Mouse (Mus musculus) liver, adult 10 weeks (tissue): Measurements from ENCODE around the gene Ell. TPM values are rescaled to one million over a fixed set of nuclear protein-coding genes. Genes with fewer than 3 reads are reported as not detected.

Experiments used
- polyA plus RNA-seq: library from polyadenylated mRNA; stranded (reverse); fragments of 350-450 nt; fragmentation: Illumina TruSeq; extraction: RNeasy Lipid Tissue Mini Kit (QIAGEN cat#74804); gene quantifications from one replicate; pipeline ENCODE4 v1.2.3, GENCODE M21; 2014; ENCODE audit warnings: low read depth, low replicate concordance

Ell gene
- polyA plus RNA-seq = 2.1 TPM

DNA sequence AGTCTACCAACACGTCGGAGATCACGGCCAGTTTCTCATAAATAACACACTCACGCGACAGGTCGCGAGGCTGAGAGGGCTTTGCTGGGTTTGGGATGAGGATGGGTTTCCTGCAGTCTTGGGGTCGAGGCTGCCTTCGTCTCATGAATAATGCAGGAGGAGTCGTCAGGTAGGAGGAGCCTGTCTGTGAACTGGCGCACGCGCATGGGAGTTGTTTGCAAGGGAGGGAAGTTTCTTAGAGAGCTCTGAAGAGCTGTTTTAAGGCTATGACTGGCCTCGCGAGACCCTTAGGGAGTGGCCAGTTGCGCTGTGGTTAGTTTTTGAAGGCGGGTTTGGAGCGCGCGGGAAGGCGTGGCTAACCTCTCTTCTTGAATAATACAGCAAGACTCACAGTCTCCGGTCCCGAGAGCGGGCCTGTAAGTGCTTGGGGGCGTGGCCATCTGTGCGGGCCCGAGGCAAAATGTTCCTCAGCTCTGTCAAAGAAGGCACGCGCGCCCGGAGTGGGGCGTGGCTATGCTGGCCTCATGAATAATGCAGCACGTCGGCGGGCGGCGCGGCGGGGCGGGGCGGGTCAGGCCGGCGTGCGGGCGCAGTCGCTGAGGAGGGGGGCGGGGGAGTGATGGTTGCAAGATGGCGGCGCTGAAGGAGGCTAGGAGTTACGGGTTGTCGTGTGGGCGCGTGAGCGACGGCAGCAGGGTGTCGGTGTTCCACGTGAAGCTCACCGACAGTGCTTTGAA is at the start of gene Ell:
Gene Ell, plus strand, starts transcription at position 381 of the 737 bp plus-strand sequence.

DNA sequence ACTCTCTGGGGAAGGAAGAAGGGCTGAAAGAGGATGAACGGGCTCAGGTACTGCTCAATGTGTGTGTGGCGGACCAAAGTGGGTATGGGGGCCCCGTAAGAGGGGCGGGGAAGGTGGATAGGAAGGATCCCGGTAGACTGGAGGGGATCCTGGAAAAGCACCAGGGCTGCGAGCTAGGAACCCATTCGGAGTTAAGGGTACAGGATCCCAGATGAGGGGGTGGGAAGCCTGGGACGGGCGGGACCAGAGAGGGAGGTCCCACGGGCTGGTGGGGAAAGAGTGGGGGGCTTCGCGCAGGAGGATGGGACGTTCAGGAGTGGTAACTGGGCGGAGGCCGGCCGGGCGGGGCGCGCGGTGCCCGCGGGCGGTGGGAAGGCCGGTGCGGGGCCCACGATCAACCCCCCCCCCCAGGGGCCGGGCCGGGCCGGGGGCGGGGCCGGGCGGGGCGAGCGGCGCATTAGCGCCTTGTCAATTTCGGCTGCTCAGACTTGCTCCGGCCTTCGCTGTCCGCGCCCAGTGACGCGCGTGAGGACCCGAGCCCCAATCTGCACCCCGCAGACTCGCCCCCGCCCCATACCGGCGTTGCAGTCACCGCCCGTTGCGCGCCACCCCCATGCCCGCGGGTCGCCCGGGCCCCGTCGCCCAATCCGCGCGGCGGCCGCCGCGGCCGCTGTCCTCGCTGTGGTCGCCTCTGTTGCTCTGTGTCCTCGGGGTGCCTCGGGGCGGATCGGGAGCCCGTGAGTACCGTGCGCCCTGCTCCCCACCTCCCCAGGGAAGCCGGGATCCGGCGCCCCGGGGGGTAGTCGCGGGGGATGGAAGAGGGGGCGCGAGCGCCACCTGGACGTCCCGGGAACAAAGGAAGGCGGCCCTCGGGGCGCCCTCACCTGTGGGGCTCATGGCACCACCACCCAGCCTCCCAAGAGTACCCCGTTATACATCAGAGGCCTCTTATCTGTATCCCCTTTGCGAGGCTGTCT is 46.3 kb upstream of the Ell start, which contains the start of gene Crlf1:
Gene Crlf1, plus strand, starts transcription at position 495 of the 977 bp plus-strand sequence.

GRCm38 (mm10) chr8:70506328-70507026 is 32.8 kb upstream of the Ell start, which contains the start of gene Rex1bd:
Gene Rex1bd, minus strand, starts transcription at chr8:70506752.

GRCm38 (mm10) chr8:70510228-70510915 is 28.9 kb upstream of the Ell start, which contains the start of gene Uba52:
Gene Uba52, minus strand, starts transcription at chr8:70510801.

GRCm38 (mm10) chr8:70527512-70528181 is 11.6 kb upstream of the Ell start, which contains the start of the genes Fkbp8 and Kxd1:
Gene Fkbp8, plus strand, starts transcription at chr8:70527724.
Gene Kxd1, minus strand, starts transcription at chr8:70527956.

DNA sequence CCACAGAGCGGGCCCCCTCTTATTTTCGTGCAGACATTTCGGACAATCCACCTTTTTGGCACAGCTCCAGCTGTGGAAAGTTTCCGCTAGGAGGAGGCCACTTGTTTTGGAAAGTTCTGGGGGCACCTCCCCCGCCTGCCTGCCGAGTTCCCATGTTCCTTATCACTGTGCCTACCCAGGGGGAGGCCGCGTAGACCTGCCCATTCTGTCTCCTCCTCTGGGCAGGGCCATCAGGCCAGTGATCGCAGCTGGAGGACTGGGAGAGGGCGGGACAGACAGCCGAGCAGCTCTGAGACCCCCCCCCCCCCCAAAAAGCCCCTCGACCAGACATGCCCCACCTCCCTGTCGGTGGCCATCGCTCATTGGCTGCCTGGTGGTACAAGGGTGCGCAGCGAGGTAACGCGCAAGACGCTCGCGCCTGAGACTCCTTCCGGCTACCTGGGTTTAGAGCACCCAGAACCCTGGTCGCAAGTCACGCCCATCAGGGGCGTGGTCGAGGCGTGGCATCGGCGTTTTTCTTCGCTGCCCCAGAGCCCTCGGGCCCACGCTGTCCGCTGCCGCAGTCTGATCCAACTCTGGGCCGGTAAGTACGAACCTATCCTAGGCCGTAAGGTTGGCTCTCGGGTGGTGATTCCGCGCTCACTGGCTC is 54.8 kb downstream of the Ell start, which contains the start of gene Isyna1:
Gene Isyna1, plus strand, starts transcription at position 413 of the 649 bp plus-strand sequence.

GRCm38 (mm10) chr8:70608749-70609367 is 69.6 kb downstream of the Ell start, which contains the start of gene Ssbp4:
Gene Ssbp4, minus strand, starts transcription at chr8:70608872.

GRCm38 (mm10) chr8:70615894-70616293 is 76.6 kb downstream of the Ell start, which contains the start of gene Lrrc25:
Gene Lrrc25, plus strand, starts transcription at chr8:70616155.

GRCm38 (mm10) chr8:70632346-70632892 is 93.2 kb downstream of the Ell start, which contains the start of gene Gdf15:
Gene Gdf15, minus strand, starts transcription at chr8:70632456.

Other genes starting within 250 kb of the Ell start
- gene Ddx49, start 237.0 kb upstream of the Ell start, polyA plus RNA-seq = 3.4 TPM
- 4.9 TPM for gene Cope, start 236.9 kb upstream of the Ell start, polyA plus RNA-seq
- gene Cers1, start 223.7 kb upstream of the Ell start, polyA plus RNA-seq = not detected
- gene Gdf1, start 209.6 kb upstream of the Ell start, polyA plus RNA-seq = not detected
- gene Upf1, start 186.2 kb upstream of the Ell start, polyA plus RNA-seq = 2.4 TPM
- gene Comp, start 165.9 kb upstream of the Ell start, polyA plus RNA-seq = not detected
- 0.74 TPM for gene Crtc1, start 99.9 kb upstream of the Ell start, polyA plus RNA-seq
- 1.5 TPM for gene Klhl26, start 62.5 kb upstream of the Ell start, polyA plus RNA-seq
- not detected for gene Tmem59l, start 52.1 kb upstream of the Ell start, polyA plus RNA-seq
- not detected for gene Crlf1, start 46.3 kb upstream of the Ell start, polyA plus RNA-seq
- 2.4 TPM for gene Rex1bd, start 32.7 kb upstream of the Ell start, polyA plus RNA-seq
- gene Uba52, start 28.7 kb upstream of the Ell start, polyA plus RNA-seq = 13.6 TPM
- 10.3 TPM for gene Fkbp8, start 11.7 kb upstream of the Ell start, polyA plus RNA-seq
- 11.4 TPM for gene Kxd1, start 11.5 kb upstream of the Ell start, polyA plus RNA-seq
- not detected for gene Isyna1, start 54.9 kb downstream of the Ell start, polyA plus RNA-seq
- not detected for gene Ssbp4, start 69.4 kb downstream of the Ell start, polyA plus RNA-seq
- 0.85 TPM for gene Lrrc25, start 76.7 kb downstream of the Ell start, polyA plus RNA-seq
- gene Gdf15, start 93.0 kb downstream of the Ell start, polyA plus RNA-seq = not detected
- gene Pgpep1, start 120.9 kb downstream of the Ell start, polyA plus RNA-seq = 17.3 TPM
- 0.61 TPM for gene Lsm4, start 133.8 kb downstream of the Ell start, polyA plus RNA-seq
- gene Jund, start 159.5 kb downstream of the Ell start, polyA plus RNA-seq = 8.1 TPM
- gene Iqcn, start 164.0 kb downstream of the Ell start, polyA plus RNA-seq = not detected
- gene Gm3336, start 179.1 kb downstream of the Ell start, polyA plus RNA-seq = not detected
- 1.1 TPM for gene Pde4c, start 184.3 kb downstream of the Ell start, polyA plus RNA-seq
- gene Rab3a, start 215.2 kb downstream of the Ell start, polyA plus RNA-seq = 0.56 TPM
- 0.85 TPM for gene Mpv17l2, start 221.5 kb downstream of the Ell start, polyA plus RNA-seq
- gene Pik3r2, start 237.3 kb downstream of the Ell start, polyA plus RNA-seq = 0.93 TPM